Comparison of ENCODE assay signal across 8 mouse cellular contexts in the genomic region with DNA sequence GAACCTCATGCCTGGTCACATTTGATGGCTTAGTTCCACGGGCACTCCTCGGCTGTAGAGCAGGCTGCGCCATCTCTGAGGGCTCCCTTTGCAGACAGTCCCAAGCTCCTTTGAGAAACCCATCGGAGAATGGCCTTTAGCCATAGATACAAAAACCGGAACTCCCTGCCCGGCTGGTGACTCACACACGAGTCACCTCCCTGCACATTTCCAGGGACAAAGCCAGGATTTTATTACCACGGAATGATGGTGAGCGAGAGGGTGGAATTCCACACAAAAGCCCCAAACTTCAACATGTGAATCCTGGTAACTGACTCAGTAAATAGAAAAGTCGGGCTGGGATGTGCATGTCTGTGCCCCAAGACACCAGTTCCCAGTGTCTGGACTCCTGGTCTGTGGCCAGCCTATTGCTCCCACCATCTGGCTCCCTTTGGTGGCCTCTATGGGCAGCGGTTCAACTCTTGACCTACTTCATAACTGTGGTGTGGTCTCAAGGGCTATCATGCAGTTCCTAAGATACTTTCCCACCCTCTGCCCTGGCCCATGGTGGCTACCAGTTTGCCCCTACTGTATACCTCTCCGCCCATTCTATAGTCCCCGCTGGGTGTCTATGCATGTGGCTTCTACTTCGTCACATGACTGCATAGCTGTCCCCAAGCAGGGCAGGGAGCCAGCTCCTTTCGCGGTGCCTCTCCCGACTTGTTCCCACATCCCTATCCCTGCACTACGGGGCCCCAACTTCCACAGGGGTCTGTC. TPM values are rescaled to one million over a fixed set of nuclear protein-coding genes. Genes with fewer than 3 reads are reported as not detected.
DNase-seq lines count a peak whose midpoint lies in the region; ATAC-seq and TF ChIP-seq lines count a peak whose summit lies in the region.

No protein-coding gene starts in this region.

- intact Hi-C loops in heart, postnatal 10 days (cut with DNase I) = loop anchor here (1.0 to 5.0 kb wide), 4 partner anchors 45 to 417 kb away; no protein-coding TSS in a partner anchor

- H3K4me1 ChIP-seq in spleen, adult 2 months (ENCODE audit: control insufficient read depth, insufficient read depth, insufficient read length) = no peaks in the 10 kb centered on the region
- H3K4me1 ChIP-seq in embryonic facial prominence, embryonic 12.5 days = peaks cover 16% of the 10 kb centered on the region; the same call in 1 of the 2 replicates
- H3K4me1 ChIP-seq in limb, embryonic 13.5 days = peaks cover 41% of the 10 kb centered on the region

- ATAC-seq in embryonic facial prominence, embryonic 12.5 days (ENCODE audit: insufficient number of reproducible peaks, insufficient read depth, low FRiP score, low TSS enrichment) = 0 out of 2 replicates have a peak, but pooled peaks have one; percentile 3
- no peak for ATAC-seq in limb, embryonic 13.5 days (ENCODE audit: low FRiP score, low read depth)
- ATAC-seq in inflammation-experienced regulatory T-cells, adult 6 months = no peak

- WGBS in spleen, adult 2 months = 78% methylated on average over 18 of the region's 18 CpGs
- WGBS in embryonic facial prominence, embryonic 12.5 days = 76% methylated on average over 18 of the region's 18 CpGs
- 74% methylated on average over 18 of the region's 18 CpGs for WGBS in limb, embryonic 13.5 days

- no peaks in the 10 kb centered on the region for H3K36me3 ChIP-seq in spleen, adult 2 months (ENCODE audit: control insufficient read depth, insufficient read depth, low read length)
- H3K36me3 ChIP-seq in embryonic facial prominence, embryonic 12.5 days = no peaks in the 10 kb centered on the region
- no peaks in the 10 kb centered on the region for H3K36me3 ChIP-seq in limb, embryonic 13.5 days

- DNase-seq in spleen, adult 2 months (ENCODE audit: low read depth in 1 of 2, low spot score in 2 of 2) = no peak
- no peak for DNase-seq in spleen, postnatal 14 days (ENCODE audit: low spot score in 2 of 2)
- DNase-seq in heart, postnatal 10 days = peak; percentile 65 to 69
- DNase-seq in neural tube, embryonic 10.5 days (ENCODE audit: extremely low spot score, low spot score) = peak; percentile 25
- no peak for DNase-seq in frontal cortex, postnatal 14 days (ENCODE audit: low spot score in 2 of 2)

- H3K9me3 ChIP-seq in embryonic facial prominence, embryonic 12.5 days = no peaks in the 10 kb centered on the region
- no peaks in the 10 kb centered on the region for H3K9me3 ChIP-seq in limb, embryonic 13.5 days

- H3K27ac ChIP-seq in spleen, adult 2 months (ENCODE audit: insufficient read depth, low read length) = peak overlapping the region; percentile 24; the same call in 1 of the 2 replicates
- peak overlapping the region; percentile 32; the same call in 1 of the 2 replicates for H3K27ac ChIP-seq in embryonic facial prominence, embryonic 12.5 days
- H3K27ac ChIP-seq in limb, embryonic 13.5 days = 0 out of 2 replicates have a peak overlapping the region, but pooled peaks have one; percentile 3

- no peak overlapping the region for H3K9ac ChIP-seq in embryonic facial prominence, embryonic 12.5 days
- 0 out of 2 replicates have a peak overlapping the region, but pooled peaks have one; percentile 32 for H3K9ac ChIP-seq in limb, embryonic 13.5 days

- no peak overlapping the region for H3K4me2 ChIP-seq in embryonic facial prominence, embryonic 12.5 days (replicated peaks)
- no peak overlapping the region for H3K4me2 ChIP-seq in limb, embryonic 13.5 days (replicated peaks)

- peak overlapping the region; percentile 20; the same call in 1 of the 2 replicates for H3K4me3 ChIP-seq in spleen, adult 2 months (ENCODE audit: extremely low read depth, insufficient read depth, insufficient read length)
- no peak overlapping the region for H3K4me3 ChIP-seq in embryonic facial prominence, embryonic 12.5 days
- H3K4me3 ChIP-seq in limb, embryonic 13.5 days = no peak overlapping the region

- no peak for TF ChIP-seq CTCF in spleen, adult 2 months (IDR thresholded peaks at IDR 0.05; ENCODE audit: extremely low read depth, insufficient read depth, insufficient read length, insufficient replicate concordance)

- TF ChIP-seq POLR2A in spleen, adult 2 months (IDR thresholded peaks at IDR 0.05; ENCODE audit: low read depth, low read length) = no peak

- H3K27me3 ChIP-seq in spleen, adult 2 months (ENCODE audit: control insufficient read depth, insufficient read depth, low read length) = no peaks in the 10 kb centered on the region
- no peaks in the 10 kb centered on the region for H3K27me3 ChIP-seq in embryonic facial prominence, embryonic 12.5 days
- H3K27me3 ChIP-seq in limb, embryonic 13.5 days = no peaks in the 10 kb centered on the region

RNA-seq across cellular contexts. Expression of gene Pofut2, which starts 7.1 kb away (rescaled TPM):
- 29.4 and 37.5 TPM in 2 replicates for polyA plus RNA-seq in spleen, adult 2 months (2012; rRNA removed)
- 109 and 111 TPM in 2 replicates for polyA plus RNA-seq in embryonic facial prominence, embryonic 12.5 days (2016; fragmentation: Nextera tagmentation; extraction: Ambion mirVana)
- total RNA-seq in heart, postnatal 10 days (2021) = 10 to 100 TPM; 60.3 to 61.0 TPM
- 148 and 151 TPM in 2 replicates for polyA plus RNA-seq in limb, embryonic 13.5 days (2015; fragmentation: Nextera tagmentation; extraction: Ambion mirVana)
- 10 to 100 TPM; 19.4 to 24.9 (median 19.8) TPM for polyA plus RNA-seq in inflammation-experienced regulatory T-cells, adult 6 months (2017; shearing (Covaris generic))

Comparison
In these comparisons a context has a peak if more than half of its experiments do, and no peak if none do; other contexts are left out.
1. DNase-seq: peak in heart, postnatal 10 days (2 of 2) and neural tube, embryonic 10.5 days (single experiment); none in spleen, adult 2 months (0 of 2), spleen, postnatal 14 days (0 of 2) and frontal cortex, postnatal 14 days (0 of 2).
2. Peak in every context shown above with its lines, with median percentiles within 50 percentile points of each other: H3K27ac ChIP-seq.